In genomic region chr1:87620211-87620668, GRCm38 (mm10) we compare ENCODE assay signal across 8 mouse cellular contexts. TPM values are rescaled to one million over a fixed set of nuclear protein-coding genes. Genes with fewer than 3 reads are reported as not detected.
DNase-seq lines count a peak whose midpoint lies in the region; ATAC-seq and TF ChIP-seq lines count a peak whose summit lies in the region.

TSS of gene Inpp5d (plus strand) at chr1:87620312.

- H3K9ac ChIP-seq in midbrain, embryonic 11.5 days (ENCODE audit: low read length): no peak within 1 kb of the TSS
- H3K9ac ChIP-seq in intestine, postnatal 0 days (ENCODE audit: low read depth, low read length): peak within 1 kb of the TSS; percentile 34; the same call in 1 of the 2 replicates

- H3K9me3 ChIP-seq in midbrain, embryonic 10.5 days (replicated peaks): no peaks in the 10 kb centered on the region
- H3K9me3 ChIP-seq in midbrain, embryonic 11.5 days (ENCODE audit: control insufficient read depth, low read length): no peaks in the 10 kb centered on the region
- H3K9me3 ChIP-seq in intestine, postnatal 0 days (ENCODE audit: control insufficient read depth): no peaks in the 10 kb centered on the region

- 83% methylated on average over 12 of the region's 12 CpGs for WGBS in midbrain, embryonic 10.5 days
- WGBS in midbrain, embryonic 11.5 days: 90% methylated on average over 12 of the region's 12 CpGs
- 68% methylated on average over 12 of the region's 12 CpGs for WGBS in intestine, postnatal 0 days

- no peak within 1 kb of the TSS for H3K4me3 ChIP-seq in midbrain, embryonic 10.5 days
- H3K4me3 ChIP-seq in midbrain, embryonic 11.5 days (ENCODE audit: low read depth, low read length): no peak within 1 kb of the TSS
- peak within 1 kb of the TSS; percentile 21 for H3K4me3 ChIP-seq in intestine, postnatal 0 days (ENCODE audit: low read depth, low read length)

- H3K27ac ChIP-seq in midbrain, embryonic 10.5 days (replicated peaks): peak within 1 kb of the TSS; percentile 49; the same call in 1 of the 2 replicates
- no peak within 1 kb of the TSS for H3K27ac ChIP-seq in midbrain, embryonic 11.5 days (ENCODE audit: low read depth, low read length)
- H3K27ac ChIP-seq in intestine, postnatal 0 days (ENCODE audit: low read depth, low read length): no peak within 1 kb of the TSS; the same call in 1 of the 2 replicates

- no peak for TF ChIP-seq CTCF in intestine, postnatal 0 days (IDR thresholded peaks at IDR 0.05; ENCODE audit: low read depth)

- H3K27me3 ChIP-seq in midbrain, embryonic 10.5 days (ENCODE audit: low read depth, poor library complexity, severe bottlenecking): no peaks in the 10 kb centered on the region
- H3K27me3 ChIP-seq in midbrain, embryonic 11.5 days (ENCODE audit: control insufficient read depth, insufficient read depth, low read length): no peaks in the 10 kb centered on the region
- H3K27me3 ChIP-seq in intestine, postnatal 0 days (replicated peaks; ENCODE audit: control insufficient read depth, insufficient read depth, low read length): no peaks in the 10 kb centered on the region

- no peaks in the 10 kb centered on the region for H3K36me3 ChIP-seq in midbrain, embryonic 10.5 days
- no peaks in the 10 kb centered on the region for H3K36me3 ChIP-seq in midbrain, embryonic 11.5 days (ENCODE audit: control insufficient read depth, insufficient read depth, low read length)
- H3K36me3 ChIP-seq in intestine, postnatal 0 days (ENCODE audit: control insufficient read depth, insufficient read depth): no peaks in the 10 kb centered on the region

- ATAC-seq in midbrain, embryonic 11.5 days (ENCODE audit: low FRiP score): no peak
- no peak for ATAC-seq in intestine, postnatal 0 days
- ATAC-seq in neutrophil, adult 5-6 weeks (ENCODE audit: extremely low read depth, insufficient number of reproducible peaks, low FRiP score, poor library complexity, severe bottlenecking): peak; percentile 79

- no peak within 1 kb of the TSS for H3K4me2 ChIP-seq in midbrain, embryonic 11.5 days
- H3K4me2 ChIP-seq in intestine, postnatal 0 days (replicated peaks; ENCODE audit: low read depth): peak within 1 kb of the TSS; percentile 35

- no peak for DNase-seq in midbrain, embryonic 10.5 days (ENCODE audit: low spot score)
- DNase-seq in midbrain, embryonic 11.5 days (ENCODE audit: low spot score, missing footprints): no peak
- DNase-seq in gastrocnemius, postnatal 4 days (ENCODE audit: low spot score in 2 of 2): no peak
- peak; percentile 54 for DNase-seq in liver
- DNase-seq in right cerebral cortex, postnatal 14 days: no peak
- no peak for DNase-seq in cerebellum, adult 11-12 months

- H3K4me1 ChIP-seq in midbrain, embryonic 10.5 days: no peaks in the 10 kb centered on the region
- no peaks in the 10 kb centered on the region for H3K4me1 ChIP-seq in midbrain, embryonic 11.5 days (ENCODE audit: control insufficient read depth, insufficient read depth, low read length)
- 0 out of 2 replicates have a peak, but pooled peaks cover 4% of the 10 kb centered on the region for H3K4me1 ChIP-seq in intestine, postnatal 0 days (replicated peaks; ENCODE audit: control insufficient read depth, insufficient read depth, low read length)

RNA-seq across cellular contexts. Expression of gene Inpp5d, which starts in this region (rescaled TPM):
- 3.3 and 3.6 TPM in 2 replicates for polyA plus RNA-seq in midbrain, embryonic 10.5 days (2016; fragmentation: Nextera tagmentation; extraction: Ambion mirVana)
- 2.8 and 4.8 TPM in 2 replicates for polyA plus RNA-seq in midbrain, embryonic 11.5 days (2014; fragmentation: Nextera tagmentation; extraction: Ambion mirVana)
- total RNA-seq in gastrocnemius, postnatal 4 days (2021): 10 to 100 TPM; 13.3 to 19.3 TPM
- polyA plus RNA-seq in intestine, postnatal 0 days (2015; fragmentation: Nextera tagmentation; extraction: Ambion mirVana): 2.5 and 3.1 TPM in 2 replicates
- total RNA-seq in neutrophil, adult 5-6 weeks (2017): 183 and 196 TPM in 2 replicates
